Mouse (Mus musculus) kidney, adult 2 months (tissue): ENCODE data around the gene Grk5. TPM values are rescaled to one million over a fixed set of nuclear protein-coding genes. Genes with fewer than 3 reads are reported as not detected.
"Not testable (repeated sequence)": the region's sequence is repeated elsewhere in the genome, so short reads cannot be mapped to it uniquely, and the experiment has no call there.

Experiments
- DNase-seq: peaks from one replicate; pipeline ENCODE4 v3.0.0; 2021
- H3K27ac ChIP-seq: fragments of 200-500 bp; 2 replicates; pipeline ENCODE4 v1.5.1; 2012; ENCODE audit warnings: low read depth, low read length, control low read depth, inconsistent platforms; ENCODE audit not compliant: insufficient read depth
- H3K27me3 ChIP-seq: fragments of 200-500 bp; replicated peaks from 2 replicates; pipeline ENCODE4 v1.6.1; 2012; ENCODE audit warnings: mild to moderate bottlenecking, moderate library complexity, low read length, inconsistent platforms; ENCODE audit not compliant: control insufficient read depth, insufficient read depth
- H3K36me3 ChIP-seq: fragments of 200-500 bp; 2 replicates; pipeline ENCODE4 v1.6.1; 2012; ENCODE audit warnings: mild to moderate bottlenecking, moderate library complexity, low read length, inconsistent platforms; ENCODE audit not compliant: control insufficient read depth, insufficient read depth
- H3K4me1 ChIP-seq: fragments of 200-500 bp; 2 replicates; pipeline ENCODE4 v1.6.1; 2011; ENCODE audit warnings: low read length; ENCODE audit not compliant: control insufficient read depth, insufficient read depth
- H3K4me3 ChIP-seq: fragments of 200-500 bp; 2 replicates; pipeline ENCODE4 v1.5.1; 2011; ENCODE audit warnings: mild to moderate bottlenecking, low read depth, low read length, control low read depth; ENCODE audit not compliant: insufficient read depth
- CTCF ChIP-seq: fragments of 200-500 bp; conservative IDR thresholded peaks from 2 replicates; pipeline ENCODE4 v1.5.1; 2011; ENCODE audit warnings: low read depth, mild to moderate bottlenecking, control low read depth, low read length, moderate library complexity, mixed read lengths; ENCODE audit not compliant: insufficient read depth, insufficient read length
- POLR2A ChIP-seq: fragments of 200-500 bp; IDR thresholded peaks from one replicate; pipeline ENCODE4 v1.6.1; 2011; ENCODE audit warnings: low read depth, low read length, control low read depth
- WGBS: fragments of 180-500 bp; shearing (Covaris S2); methylation state at CpG from one replicate; pipeline ENCODE4 v1.1.7; 2018; 5-methylcytosine and 5-hydroxymethylcytosine counted together
- polyA plus RNA-seq: library from polyadenylated mRNA; depleted of rRNA; stranded (reverse); fragments of >200 nt; gene quantifications from 2 replicates; pipeline ENCODE4 v1.2.3, GENCODE M21; 2012

Gene Grk5
- polyA plus RNA-seq, 1 experiment: 2.8 TPM

DNA sequence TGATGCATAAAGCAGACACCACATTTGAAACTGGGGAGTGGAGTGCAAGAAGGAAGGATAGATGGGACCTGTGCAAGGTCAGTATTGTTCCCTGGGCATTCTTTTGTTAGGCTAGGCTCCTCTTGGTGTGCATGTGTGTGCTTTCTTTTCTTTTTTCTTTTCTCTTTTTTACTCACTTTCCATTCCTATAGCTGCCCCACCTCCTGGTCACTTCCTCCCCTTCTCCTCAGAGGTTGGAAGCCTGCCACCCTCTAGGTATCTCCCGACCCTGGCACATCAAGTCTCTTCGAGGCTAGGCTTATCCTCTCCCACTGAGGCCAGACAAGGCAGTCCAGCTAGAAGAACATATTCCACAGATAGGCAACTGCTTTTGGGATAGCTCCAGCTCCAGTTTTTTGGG is 22.1 kb downstream of the Grk5 start:
- TF ChIP-seq CTCF (no peak), POLR2A (no peak)
- H3K36me3 ChIP-seq: no peaks in the 10 kb centered on the region
- H3K4me3 ChIP-seq: no peak overlapping the region
- H3K4me1 ChIP-seq: no peaks in the 10 kb centered on the region; the same call in none of the 2 replicates
- no peak for DNase-seq
- no peak overlapping the region for H3K27ac ChIP-seq
- H3K27me3 ChIP-seq: no peaks in the 10 kb centered on the region
- 50% methylated on average over 2 of the region's 2 CpGs for WGBS

DNA sequence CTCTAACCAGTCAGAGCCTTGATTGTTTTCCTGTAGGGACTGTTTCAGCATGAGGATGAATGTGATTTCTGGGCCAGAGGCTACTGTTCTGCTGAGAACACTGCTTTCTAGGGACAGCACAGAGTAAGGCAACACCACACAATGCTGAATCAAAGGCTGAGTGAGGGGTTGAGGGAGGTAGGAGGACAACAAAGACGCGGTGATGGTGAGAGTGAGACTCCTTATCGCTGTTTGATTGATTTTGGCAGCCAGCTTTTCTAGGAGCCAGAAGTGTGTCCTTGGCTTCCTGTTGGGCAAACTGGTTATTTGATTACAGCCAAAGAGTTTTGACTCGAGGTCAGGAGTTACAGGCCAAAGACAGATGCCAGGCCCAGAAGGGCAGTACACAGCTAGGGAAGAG is 25.7 kb downstream of the Grk5 start:
- no peak overlapping the region for H3K27ac ChIP-seq
- no peaks in the 10 kb centered on the region for H3K36me3 ChIP-seq
- TF ChIP-seq CTCF (no peak), POLR2A (no peak)
- H3K4me1 ChIP-seq: no peaks in the 10 kb centered on the region; the same call in none of the 2 replicates
- WGBS: 46% methylated on average over 4 of the region's 4 CpGs
- H3K27me3 ChIP-seq: no peaks in the 10 kb centered on the region
- peak; percentile 18 for DNase-seq
- H3K4me3 ChIP-seq: no peak overlapping the region

DNA sequence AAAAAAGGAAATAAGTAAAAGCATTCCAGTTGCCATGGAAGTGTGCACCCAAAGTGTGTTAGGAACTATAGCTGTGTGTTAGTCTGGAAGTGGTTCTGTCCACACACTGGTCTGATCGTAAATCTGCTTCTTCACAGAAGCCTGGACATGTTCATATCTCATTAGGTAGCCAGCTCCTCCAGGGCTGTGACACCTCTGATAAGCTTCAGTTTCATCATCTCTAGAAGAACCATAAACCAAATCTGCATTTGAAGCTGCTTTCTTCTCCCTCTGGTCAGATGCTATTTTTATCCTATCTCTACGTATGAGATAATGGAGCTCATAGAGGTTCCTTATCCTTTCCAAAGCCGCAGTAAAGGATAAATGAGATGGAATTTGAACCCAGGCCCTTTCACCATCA is 26.3 kb downstream of the Grk5 start:
- H3K27ac ChIP-seq: no peak overlapping the region
- WGBS: 87% methylated on average over 3 of the region's 3 CpGs
- no peak overlapping the region for H3K4me3 ChIP-seq
- H3K36me3 ChIP-seq: no peaks in the 10 kb centered on the region
- DNase-seq: no peak
- no peaks in the 10 kb centered on the region; the same call in none of the 2 replicates for H3K4me1 ChIP-seq
- no peaks in the 10 kb centered on the region for H3K27me3 ChIP-seq
- no peak for TF ChIP-seq CTCF
- TF ChIP-seq POLR2A: no peak

DNA sequence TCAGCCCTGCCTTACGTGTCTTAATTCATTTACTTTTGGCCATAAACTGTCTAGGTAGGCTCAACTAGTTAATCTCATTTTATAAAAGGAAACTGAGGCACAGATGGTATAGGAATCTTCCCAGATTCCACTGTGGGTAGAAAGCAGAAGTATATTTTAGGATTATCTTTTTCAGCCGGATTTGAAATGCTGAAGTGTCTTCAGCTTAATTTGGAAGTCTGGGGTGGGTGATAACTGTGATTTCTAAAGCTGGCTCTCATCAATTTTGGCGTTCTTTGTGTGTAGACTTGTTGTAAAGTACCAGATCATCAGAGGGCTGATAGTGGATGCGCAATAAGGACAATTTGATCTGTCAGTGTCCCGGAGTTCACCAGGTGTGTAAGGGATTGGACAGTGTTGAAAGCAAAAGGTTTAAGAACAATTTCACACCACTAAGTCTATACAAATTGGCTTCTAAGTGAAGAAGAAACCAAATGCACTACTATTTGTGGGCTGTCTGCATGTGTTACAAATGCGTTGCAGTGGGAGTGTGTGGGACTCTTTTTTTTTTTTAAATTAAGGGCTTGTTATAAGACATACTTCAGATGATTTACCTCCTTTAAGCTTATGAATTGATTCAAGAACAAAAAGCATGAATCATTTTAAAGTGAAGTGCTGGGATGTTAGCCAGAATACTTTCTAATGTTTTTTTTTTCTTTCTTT is 27.5 kb downstream of the Grk5 start:
- 89% methylated on average over 6 of the region's 6 CpGs for WGBS
- H3K4me1 ChIP-seq: no peaks in the 10 kb centered on the region; the same call in none of the 2 replicates
- H3K36me3 ChIP-seq: no peaks in the 10 kb centered on the region
- no peak overlapping the region for H3K4me3 ChIP-seq
- no peak for TF ChIP-seq CTCF
- no peak for TF ChIP-seq POLR2A
- no peak overlapping the region for H3K27ac ChIP-seq
- DNase-seq: no peak
- no peaks in the 10 kb centered on the region for H3K27me3 ChIP-seq

DNA sequence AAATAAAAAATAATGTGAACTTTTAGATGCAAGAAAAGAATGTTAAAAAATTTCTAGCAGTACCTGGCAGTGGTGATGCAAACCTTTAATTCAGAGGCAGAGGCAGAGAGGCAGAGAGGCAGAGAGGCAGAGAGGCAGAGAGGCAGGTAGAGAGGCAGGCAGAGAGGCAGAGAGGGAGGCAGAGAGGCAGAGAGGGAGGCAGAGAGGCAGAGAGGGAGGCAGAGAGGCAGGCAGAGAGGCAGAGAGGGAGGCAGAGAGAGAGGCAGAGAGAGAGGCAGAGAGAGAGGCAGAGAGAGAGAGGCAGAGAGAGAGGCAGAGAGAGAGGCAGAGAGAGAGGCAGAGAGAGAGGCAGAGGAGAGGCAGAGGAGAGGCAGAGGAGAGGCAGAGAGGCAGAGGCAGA is 35.0 kb downstream of the Grk5 start:
- DNase-seq, H3K4me1 ChIP-seq, H3K27ac ChIP-seq, H3K27me3 ChIP-seq, H3K36me3 ChIP-seq, H3K4me3 ChIP-seq: not testable (repeated sequence)

DNA sequence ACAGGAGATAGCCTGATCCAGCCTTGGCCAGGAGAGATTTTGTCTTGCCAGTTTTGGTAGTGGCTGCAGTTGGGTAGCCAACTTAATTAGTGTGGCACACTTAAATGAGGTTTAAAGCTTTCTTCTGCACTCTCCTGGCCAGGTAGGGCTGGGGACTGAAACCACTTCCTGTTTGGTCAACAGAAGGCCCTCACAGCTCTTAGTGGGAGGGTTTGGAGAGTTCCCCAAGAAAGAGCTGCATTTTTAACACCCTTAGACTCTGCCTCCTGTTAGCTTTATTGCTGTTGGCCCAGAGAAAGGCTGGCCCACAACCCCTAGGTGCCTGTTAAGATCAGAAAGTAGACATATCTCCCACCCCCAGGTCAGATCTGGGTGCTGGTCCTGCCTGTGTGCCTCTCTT is 45.5 kb downstream of the Grk5 start:
- H3K27ac ChIP-seq: peak overlapping the region; percentile 52; the same call in 1 of the 2 replicates
- no peaks in the 10 kb centered on the region for H3K36me3 ChIP-seq
- DNase-seq: no peak
- TF ChIP-seq POLR2A: no peak
- no peak for TF ChIP-seq CTCF
- peaks cover 16% of the 10 kb centered on the region for H3K4me1 ChIP-seq
- no peak overlapping the region for H3K4me3 ChIP-seq
- no peaks in the 10 kb centered on the region for H3K27me3 ChIP-seq

DNA sequence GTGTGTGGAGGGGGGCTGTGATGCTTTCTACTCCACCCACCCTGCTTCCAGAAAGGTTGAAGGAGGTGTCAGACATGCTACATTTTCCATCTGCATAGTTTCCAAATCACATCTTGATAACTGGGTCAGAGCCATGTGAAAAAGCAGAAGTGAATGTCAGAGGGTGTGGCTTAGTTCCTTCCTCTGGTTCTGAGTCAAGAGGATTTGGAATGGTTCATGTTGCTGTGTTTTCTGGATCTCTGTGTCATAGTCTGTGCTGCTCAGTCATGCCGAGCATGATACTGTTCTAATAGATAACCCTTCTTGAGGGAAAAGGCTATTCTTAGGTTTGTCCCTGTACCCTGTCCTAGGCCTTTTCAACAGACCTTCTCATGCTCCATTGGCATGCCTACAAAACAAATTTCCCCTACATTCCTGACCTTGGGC is 50.4 kb downstream of the Grk5 start:
- no peak overlapping the region for H3K4me3 ChIP-seq
- H3K27ac ChIP-seq: peak overlapping the region; percentile 94
- TF ChIP-seq CTCF (no peak), POLR2A (no peak)
- H3K27me3 ChIP-seq: no peaks in the 10 kb centered on the region
- 7% methylated on average over 1 of the region's 1 CpGs for WGBS
- H3K4me1 ChIP-seq: peaks cover 18% of the 10 kb centered on the region
- DNase-seq: peak; percentile 71
- no peaks in the 10 kb centered on the region for H3K36me3 ChIP-seq
